Mouse (Mus musculus) stomach, postnatal 0 days (tissue): Measurements from ENCODE around the gene Hoxa3.

Experiments
- CTCF ChIP-seq: IDR thresholded peaks from 2 replicates; pipeline ENCODE4 v1.5.1; 2016; ENCODE audit warnings: antibody characterized with exemption, low read depth, mild to moderate bottlenecking, moderate library complexity
- EP300 ChIP-seq: optimal IDR thresholded peaks from 2 replicates; pipeline ENCODE3; 2016; ENCODE audit warnings: antibody characterized with exemption

- TF ChIP-seq CTCF (no peak), EP300 (no peak)
Observed at GRCm38 (mm10) chr6:52167736-52168161, 45.4 kb downstream of the Hoxa3 start.
